Mouse (Mus musculus) central nervous system, embryonic 11.5 days (tissue): Measurements from ENCODE around the gene Scgb2b27. TPM values are rescaled to one million over a fixed set of nuclear protein-coding genes. Genes with fewer than 3 reads are reported as not detected.

Experiments
- polyA plus RNA-seq: library from polyadenylated mRNA; depleted of rRNA; stranded (reverse); fragments of >200 nt; gene quantifications from 2 replicates; pipeline ENCODE4 v1.2.3, GENCODE M21; 2012; rRNA removed

The Scgb2b27 gene
- polyA plus RNA-seq, result not detected in 2 replicates

GRCm38 (mm10) chr7:34013842-34014241 lies at the start of gene Scgb2b27:
TSS of gene Scgb2b27 (minus strand) at chr7:34013942.

GRCm38 (mm10) chr7:34021183-34021582 lies 7.4 kb upstream of the Scgb2b27 start, which contains the start of gene Scgb1b27:
TSS of gene Scgb1b27 (plus strand) at chr7:34021483.

Other genes with a start within 250 kb of the Scgb2b27 start
- not detected in 2 replicates for gene Scgb2b26, start 68.9 kb downstream of the Scgb2b27 start, polyA plus RNA-seq
- not detected in 2 replicates for gene Scgb1b27, start 7.5 kb upstream of the Scgb2b27 start, polyA plus RNA-seq
- gene Scgb1b30, start 81.5 kb upstream of the Scgb2b27 start, polyA plus RNA-seq, result not detected in 2 replicates
- gene Wtip, start 119.3 kb upstream of the Scgb2b27 start, polyA plus RNA-seq, result 26.6 and 37.1 TPM in 2 replicates
- gene Uba2, start 155.7 kb upstream of the Scgb2b27 start, polyA plus RNA-seq, result 194 and 377 TPM in 2 replicates
- gene Pdcd2l, start 182.7 kb upstream of the Scgb2b27 start, polyA plus RNA-seq, result 44.8 and 48.6 TPM in 2 replicates
- gene Gpi1, start 216.4 kb upstream of the Scgb2b27 start, polyA plus RNA-seq, result 201 and 291 TPM in 2 replicates
- not detected in 2 replicates for gene Gm6096, start 237.1 kb upstream of the Scgb2b27 start, polyA plus RNA-seq